Mouse (Mus musculus): Measurements from ENCODE around the gene Ric3. TPM values are rescaled to one million over a fixed set of nuclear protein-coding genes. Genes with fewer than 3 reads are reported as not detected.

Gene Ric3
- polyA plus RNA-seq, 1 experiment from 2014 or later = 0.33 TPM

DNA sequence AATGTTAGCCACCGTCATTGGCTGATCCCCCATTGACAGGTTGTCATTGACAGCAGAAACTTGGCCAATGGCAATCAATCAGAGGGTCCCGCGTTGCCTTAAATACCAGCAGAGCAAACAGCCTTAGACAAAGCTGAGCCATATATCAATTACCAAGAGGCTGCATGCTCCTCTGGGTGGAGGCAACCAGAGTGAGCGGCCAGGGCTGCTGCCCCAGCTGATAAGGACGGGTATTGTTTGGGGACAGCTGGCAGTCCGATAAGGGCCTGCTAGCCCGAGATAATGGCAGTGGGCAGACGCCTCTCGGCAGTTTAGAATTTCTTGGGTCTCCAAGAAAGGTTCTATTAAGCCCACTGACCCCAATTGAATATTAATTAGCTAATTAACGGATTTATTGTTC, 31.8 kb upstream of the Ric3 start:
- Histone ChIP-seq H3K4me1 (ENCODE audit: insufficient read depth) (peaks cover 23% of the 10 kb centered on the region), H3K36me3 (replicated peaks; ENCODE audit: insufficient read depth, low read length) (no peaks in the 10 kb centered on the region), H3K9ac (replicated peaks) (no peak overlapping the region), H3K27ac (ENCODE audit: low read depth) (peak overlapping the region; percentile 22; the same call in 1 of the 2 replicates), H3K27me3 (ENCODE audit: insufficient read depth, low read length) (no peaks in the 10 kb centered on the region), H3K9me3 (ENCODE audit: low read length) (no peaks in the 10 kb centered on the region), H3K4me2 (ENCODE audit: low read depth, low read length) (peak overlapping the region; percentile 55), H3K4me3 (ENCODE audit: low read depth, low read length) (no peak overlapping the region)
- WGBS (ENCODE audit: insufficient replicate concordance) = 15% methylated on average over 10 of the region's 10 CpGs
- DNase-seq (peak; percentile 82), ATAC-seq (peak; percentile 90)
- no peak for TF ChIP-seq CTCF (IDR thresholded peaks at IDR 0.05; ENCODE audit: low read depth)
- TF ChIP-seq EP300 (IDR thresholded peaks at IDR 0.05; ENCODE audit: low read depth) = peak; percentile 98

DNA sequence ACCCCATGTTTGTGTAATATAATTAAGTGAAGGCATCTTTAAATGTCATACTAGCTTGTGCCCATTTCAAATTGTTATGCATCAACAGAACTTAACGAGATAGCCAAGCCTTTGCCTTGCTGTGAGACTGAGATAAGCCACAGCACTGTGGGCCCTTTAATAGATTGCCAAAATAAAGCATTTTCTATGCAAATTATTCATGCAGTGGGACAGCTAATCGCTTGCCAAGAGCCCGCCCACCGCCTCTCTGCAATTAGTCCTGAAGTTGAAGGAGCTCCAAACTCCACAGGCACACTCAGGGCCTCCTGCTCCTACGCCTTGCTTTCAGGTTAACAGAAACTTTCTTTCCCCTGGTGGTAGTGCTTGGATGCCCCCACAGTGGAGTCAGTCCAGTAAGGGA, 27.9 kb upstream of the Ric3 start:
- peak; percentile 56 for DNase-seq
- no peak overlapping the region for H3K9ac ChIP-seq (replicated peaks)
- H3K27ac ChIP-seq (ENCODE audit: low read depth) = peak overlapping the region; percentile 64
- ATAC-seq = peak; percentile 81
- H3K9me3 ChIP-seq (ENCODE audit: low read length) = no peaks in the 10 kb centered on the region
- no peaks in the 10 kb centered on the region for H3K36me3 ChIP-seq (replicated peaks; ENCODE audit: insufficient read depth, low read length)
- H3K4me1 ChIP-seq (ENCODE audit: insufficient read depth) = peaks cover 23% of the 10 kb centered on the region
- H3K4me3 ChIP-seq (ENCODE audit: low read depth, low read length) = no peak overlapping the region
- 46% methylated on average over 5 of the region's 5 CpGs for WGBS (ENCODE audit: insufficient replicate concordance)
- no peaks in the 10 kb centered on the region for H3K27me3 ChIP-seq (ENCODE audit: insufficient read depth, low read length)
- H3K4me2 ChIP-seq (ENCODE audit: low read depth, low read length) = peak overlapping the region; percentile 50
- TF ChIP-seq EP300 (IDR thresholded peaks at IDR 0.05; ENCODE audit: low read depth) (peak; percentile 97), CTCF (IDR thresholded peaks at IDR 0.05; ENCODE audit: low read depth) (no peak)

DNA sequence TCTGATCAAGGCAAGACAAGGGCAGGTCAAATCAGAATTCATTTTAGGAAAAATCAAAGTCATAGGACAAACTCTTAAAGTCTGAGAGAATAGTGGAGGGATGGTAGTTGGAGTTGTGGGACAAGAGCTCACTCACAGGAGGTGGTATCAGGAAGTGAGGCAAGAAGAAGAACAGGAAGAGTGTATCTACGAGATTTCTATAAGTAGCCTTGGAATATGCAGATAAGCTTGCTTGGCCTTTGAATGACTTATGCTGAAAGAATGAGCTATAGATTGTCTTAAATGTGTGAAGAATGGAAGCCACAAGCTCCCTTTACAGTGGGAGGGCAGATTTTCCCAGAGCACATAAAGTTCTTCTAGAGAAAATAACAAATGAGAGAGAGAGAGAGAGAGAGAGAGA, 21.8 kb upstream of the Ric3 start:
- DNase-seq = no peak
- Histone ChIP-seq H3K27ac (ENCODE audit: low read depth) (no peak overlapping the region), H3K27me3 (ENCODE audit: insufficient read depth, low read length) (no peaks in the 10 kb centered on the region; the same call in 1 of the 2 replicates), H3K9me3 (ENCODE audit: low read length) (no peaks in the 10 kb centered on the region), H3K4me3 (ENCODE audit: low read depth, low read length) (no peak overlapping the region), H3K36me3 (replicated peaks; ENCODE audit: insufficient read depth, low read length) (no peaks in the 10 kb centered on the region), H3K4me1 (ENCODE audit: insufficient read depth) (peaks cover 2% of the 10 kb centered on the region; the same call in 1 of the 2 replicates), H3K4me2 (ENCODE audit: low read depth, low read length) (no peak overlapping the region), H3K9ac (replicated peaks) (no peak overlapping the region)
- WGBS (ENCODE audit: insufficient replicate concordance) = 15% methylated on average over 1 of the region's 1 CpGs
- TF ChIP-seq CTCF (IDR thresholded peaks at IDR 0.05; ENCODE audit: low read depth) (no peak), EP300 (IDR thresholded peaks at IDR 0.05; ENCODE audit: low read depth) (no peak)
- no peak for ATAC-seq

DNA sequence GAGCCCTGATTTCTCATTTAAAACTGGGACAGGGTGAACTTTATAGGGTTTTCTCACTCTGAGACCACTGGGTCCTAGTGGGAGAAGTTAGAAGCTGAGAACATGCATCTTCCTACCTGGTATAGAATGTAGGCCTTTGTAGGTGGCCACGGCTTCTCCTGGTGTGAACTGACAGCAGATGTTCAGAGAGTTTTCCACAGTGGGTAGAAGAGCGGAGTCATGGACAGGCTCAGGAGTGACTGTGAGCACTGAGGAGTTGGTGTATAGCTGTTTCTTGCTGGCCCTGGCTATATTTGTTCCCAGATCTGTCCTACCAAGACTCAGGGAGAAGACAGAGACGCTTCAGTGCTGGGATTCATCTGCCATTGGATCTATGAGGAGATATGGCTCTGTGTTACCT, 18.0 kb upstream of the Ric3 start:
- DNase-seq (no peak), ATAC-seq (no peak)
- TF ChIP-seq EP300 (IDR thresholded peaks at IDR 0.05; ENCODE audit: low read depth) (no peak), CTCF (IDR thresholded peaks at IDR 0.05; ENCODE audit: low read depth) (no peak)
- 78% methylated on average over 3 of the region's 3 CpGs for WGBS (ENCODE audit: insufficient replicate concordance)
- Histone ChIP-seq H3K36me3 (replicated peaks; ENCODE audit: insufficient read depth, low read length) (no peaks in the 10 kb centered on the region), H3K4me1 (ENCODE audit: insufficient read depth) (no peaks in the 10 kb centered on the region), H3K27me3 (ENCODE audit: insufficient read depth, low read length) (no peaks in the 10 kb centered on the region; the same call in 1 of the 2 replicates), H3K9ac (replicated peaks) (no peak overlapping the region), H3K9me3 (ENCODE audit: low read length) (no peaks in the 10 kb centered on the region), H3K27ac (ENCODE audit: low read depth) (no peak overlapping the region), H3K4me3 (ENCODE audit: low read depth, low read length) (no peak overlapping the region), H3K4me2 (ENCODE audit: low read depth, low read length) (no peak overlapping the region)

DNA sequence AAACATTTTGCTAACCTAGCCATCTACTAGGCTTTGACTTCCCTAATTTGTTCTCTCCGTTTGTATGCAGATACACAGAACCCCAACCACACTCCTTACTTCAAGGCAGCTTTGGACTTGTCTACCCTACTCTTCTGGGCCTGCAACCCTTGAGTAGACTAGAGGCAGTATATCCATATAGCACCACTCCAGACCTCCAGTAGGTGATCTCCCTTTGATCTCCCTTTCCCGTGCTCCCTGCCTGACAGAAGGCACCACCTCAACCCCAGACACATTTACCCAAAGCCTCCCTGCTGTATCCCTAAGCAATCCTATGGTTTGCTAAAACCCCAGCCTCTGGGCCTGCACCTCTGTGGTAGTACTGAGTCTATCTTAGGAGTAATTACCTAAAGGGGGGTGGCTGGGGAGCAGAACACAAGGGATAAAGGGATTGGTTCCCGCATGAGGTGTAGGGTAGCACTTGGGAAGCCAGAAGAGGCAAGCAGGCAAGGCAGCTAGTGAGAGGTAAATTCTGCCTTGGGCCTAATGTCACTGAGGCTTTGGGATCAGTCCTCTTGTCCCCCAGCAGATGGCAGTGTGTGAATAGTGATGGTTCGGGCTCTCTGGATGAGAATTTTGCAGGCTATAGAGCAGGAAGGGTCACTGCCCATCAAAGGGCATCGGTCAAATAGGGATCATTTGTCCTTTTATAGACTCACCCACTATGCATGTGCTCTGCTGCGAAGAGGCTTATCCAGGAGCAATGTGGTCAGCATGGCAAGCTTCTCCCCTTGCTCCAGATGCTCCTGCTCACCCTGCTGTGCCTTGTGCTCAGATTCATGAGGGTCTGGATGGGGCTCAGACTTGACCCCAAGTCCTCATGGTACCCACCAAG, 15.3 kb upstream of the Ric3 start:
- 35% methylated on average over 6 of the region's 6 CpGs for WGBS (ENCODE audit: insufficient replicate concordance)
- no peak overlapping the region for H3K4me3 ChIP-seq (ENCODE audit: low read depth, low read length)
- no peak overlapping the region for H3K4me2 ChIP-seq (ENCODE audit: low read depth, low read length)
- H3K9me3 ChIP-seq (ENCODE audit: low read length) = no peaks in the 10 kb centered on the region
- H3K27ac ChIP-seq (ENCODE audit: low read depth) = no peak overlapping the region
- no peaks in the 10 kb centered on the region for H3K4me1 ChIP-seq (ENCODE audit: insufficient read depth)
- no peaks in the 10 kb centered on the region; the same call in 1 of the 2 replicates for H3K27me3 ChIP-seq (ENCODE audit: insufficient read depth, low read length)
- no peak for TF ChIP-seq EP300 (IDR thresholded peaks at IDR 0.05; ENCODE audit: low read depth)
- peak; percentile 77 for TF ChIP-seq CTCF (IDR thresholded peaks at IDR 0.05; ENCODE audit: low read depth)
- ATAC-seq = no peak
- H3K9ac ChIP-seq (replicated peaks) = no peak overlapping the region
- DNase-seq = peak; percentile 38
- no peaks in the 10 kb centered on the region for H3K36me3 ChIP-seq (replicated peaks; ENCODE audit: insufficient read depth, low read length)

DNA sequence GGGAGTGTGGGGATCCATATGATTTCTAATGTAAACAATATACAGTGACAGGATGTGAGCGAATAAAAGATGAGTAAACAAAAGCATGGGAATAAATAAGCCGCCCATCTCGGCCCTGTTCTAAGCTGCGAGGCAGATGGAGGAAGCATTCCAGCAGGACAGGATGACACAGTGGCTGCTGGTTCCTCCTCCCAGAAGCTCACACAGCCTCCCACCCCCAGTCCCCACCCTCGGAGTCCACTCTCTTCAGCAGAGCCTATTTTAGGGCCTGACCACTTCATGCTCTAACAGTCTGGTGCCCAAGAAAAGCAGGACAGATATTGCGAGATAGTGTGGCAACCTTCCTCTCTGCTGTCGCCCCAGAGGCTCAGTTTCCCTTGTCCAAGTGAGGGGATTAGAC, 14.1 kb upstream of the Ric3 start:
- TF ChIP-seq CTCF (IDR thresholded peaks at IDR 0.05; ENCODE audit: low read depth) (no peak), EP300 (IDR thresholded peaks at IDR 0.05; ENCODE audit: low read depth) (no peak)
- no peak for DNase-seq
- no peaks in the 10 kb centered on the region for H3K36me3 ChIP-seq (replicated peaks; ENCODE audit: insufficient read depth, low read length)
- H3K4me2 ChIP-seq (ENCODE audit: low read depth, low read length) = no peak overlapping the region
- no peaks in the 10 kb centered on the region for H3K9me3 ChIP-seq (ENCODE audit: low read length)
- 59% methylated on average over 7 of the region's 7 CpGs for WGBS (ENCODE audit: insufficient replicate concordance)
- H3K9ac ChIP-seq (replicated peaks) = no peak overlapping the region
- H3K27ac ChIP-seq (ENCODE audit: low read depth) = no peak overlapping the region
- no peaks in the 10 kb centered on the region for H3K27me3 ChIP-seq (ENCODE audit: insufficient read depth, low read length)
- no peak overlapping the region for H3K4me3 ChIP-seq (ENCODE audit: low read depth, low read length)
- H3K4me1 ChIP-seq (ENCODE audit: insufficient read depth) = no peaks in the 10 kb centered on the region
- ATAC-seq = no peak

Data from liver, postnatal 0 days (tissue).